Mouse (Mus musculus) brain, adult 2 months (tissue): Measurements from ENCODE around the gene Chsy1.

Source experiments
- DNase-seq: peaks from one replicate; pipeline ENCODE4 v3.0.0; 2011; ENCODE audit warnings: low read depth, low spot score

The Chsy1 gene

GRCm38 (mm10) chr7:66209920-66210319 is 100.6 kb downstream of the Chsy1 start:
- DNase-seq: no peak

DNA sequence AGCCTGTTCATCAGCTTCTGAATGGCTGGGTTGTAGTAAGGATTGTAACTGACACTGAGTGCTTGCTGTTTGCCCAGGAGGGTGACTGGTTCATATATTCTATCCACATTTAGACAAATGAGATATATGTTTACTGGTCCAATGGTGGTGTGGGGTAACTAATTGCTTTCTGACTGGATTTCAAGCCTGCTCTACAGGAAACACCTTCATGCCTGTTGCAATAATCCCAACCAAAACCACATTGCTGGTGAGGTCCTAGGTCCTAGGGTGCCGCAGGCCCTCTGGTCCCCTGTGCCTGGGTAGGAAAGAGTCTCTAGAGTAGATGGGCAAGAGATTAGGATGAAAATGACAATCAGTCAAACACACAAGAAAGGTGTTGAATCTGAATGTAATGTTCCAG is 103.6 kb downstream of the Chsy1 start:
- no peak for DNase-seq

GRCm38 (mm10) chr7:66214477-66214876 is 105.2 kb downstream of the Chsy1 start:
- DNase-seq: no peak

DNA sequence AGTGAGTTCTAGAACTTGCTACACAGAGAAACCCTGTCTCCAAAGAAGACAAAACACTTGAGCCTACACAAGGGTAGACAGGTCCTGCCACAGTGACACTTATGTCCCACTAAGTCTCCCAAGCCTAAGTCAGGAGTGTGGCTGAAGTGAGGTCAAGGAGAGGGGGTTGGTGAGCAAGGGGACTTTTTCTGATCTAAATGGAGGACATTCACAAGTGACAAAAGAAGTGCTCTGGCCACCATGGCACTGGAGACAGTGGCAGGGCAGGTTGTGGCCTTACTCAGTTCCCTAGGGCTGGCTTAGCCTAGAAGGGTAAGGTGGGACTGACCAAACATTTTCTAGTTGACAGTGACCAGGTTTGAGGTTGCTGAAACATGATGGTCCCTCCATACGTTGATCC is 106.6 kb downstream of the Chsy1 start:
- no peak for DNase-seq

- no peak for DNase-seq
Measured at GRCm38 (mm10) chr7:66217011-66217410, 107.7 kb downstream of the Chsy1 start.

- DNase-seq: no peak
Measured at GRCm38 (mm10) chr7:66217531-66218094, 108.3 kb downstream of the Chsy1 start.

DNA sequence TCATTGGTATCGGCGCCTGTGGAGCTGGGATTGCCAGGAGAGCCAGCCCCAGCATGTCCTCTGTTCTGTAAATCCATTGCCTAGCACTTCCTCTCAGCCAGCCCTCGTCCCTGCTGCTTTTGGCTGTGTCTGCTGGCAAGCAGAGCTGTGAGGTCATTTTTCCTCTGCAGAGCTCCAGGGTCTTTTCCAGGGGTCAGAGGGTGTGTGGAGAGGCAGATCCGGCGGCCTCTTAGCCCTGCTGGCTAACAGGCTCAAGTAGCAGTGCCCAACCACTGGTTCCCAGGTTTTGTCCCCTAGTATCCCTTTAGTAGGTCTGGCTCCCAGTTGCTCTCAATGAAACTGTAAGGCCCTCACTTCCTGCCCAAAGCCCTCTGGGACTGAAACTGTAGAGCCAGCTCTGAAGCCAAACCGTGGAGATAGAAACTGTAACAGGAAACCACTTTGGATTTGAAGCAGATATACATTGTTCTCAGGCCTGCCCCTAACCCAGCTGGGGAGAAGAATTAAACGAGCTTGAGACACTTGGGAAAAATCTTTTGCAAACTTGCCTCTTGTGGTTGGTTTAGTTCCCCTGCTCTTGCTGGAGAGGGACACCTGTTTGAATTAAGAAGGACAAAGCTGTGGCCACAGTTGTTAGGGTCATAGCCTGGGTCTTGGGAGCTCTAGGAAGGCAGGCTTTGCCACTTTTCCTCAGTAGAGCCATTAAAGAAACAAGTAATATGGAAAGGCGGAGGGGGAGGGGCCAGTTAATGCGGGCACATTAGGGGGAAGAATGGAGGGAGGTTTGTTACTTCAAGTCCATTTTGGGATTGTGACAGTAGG is 109.1 kb downstream of the Chsy1 start:
- peak; percentile 40 for DNase-seq

- DNase-seq: no peak
Measured at GRCm38 (mm10) chr7:66219028-66219793, 109.9 kb downstream of the Chsy1 start.

DNA sequence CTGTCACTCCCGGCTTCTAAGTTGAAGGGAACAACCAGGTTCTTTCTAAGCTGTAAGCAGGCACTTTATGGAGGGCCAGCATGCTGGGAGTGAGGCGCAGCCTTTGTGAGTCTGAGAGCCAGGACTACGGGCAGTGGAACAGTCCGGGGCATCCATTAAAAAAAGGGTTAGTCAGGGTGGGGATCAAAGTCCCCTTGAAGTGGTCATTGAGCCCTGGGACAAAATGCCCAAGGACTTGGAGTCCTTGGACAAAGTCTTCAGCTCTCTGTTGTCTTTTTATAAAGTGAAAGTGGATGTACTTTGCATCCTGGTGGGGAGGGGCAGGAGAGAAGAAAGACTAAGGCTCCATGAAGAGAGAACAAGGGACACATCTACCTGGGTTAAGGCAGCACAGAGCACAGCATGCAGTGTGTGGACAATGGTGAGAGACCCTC is 110.5 kb downstream of the Chsy1 start:
- no peak for DNase-seq

- DNase-seq: no peak
Measured at GRCm38 (mm10) chr7:66222621-66223091, 113.3 kb downstream of the Chsy1 start.
